Mouse (Mus musculus): ENCODE data around the gene Slc39a1.

GRCm38 (mm10) chr3:90258521-90258920, 10.5 kb downstream of the Slc39a1 start:
- TF ChIP-seq CTCF (IDR thresholded peaks at IDR 0.05) (no peak), POLR2A (IDR thresholded peaks at IDR 0.05; ENCODE audit: insufficient read depth, low read depth, low read length) (no peak), EP300 (IDR thresholded peaks at IDR 0.05; ENCODE audit: insufficient read depth, low read depth, low read length) (no peak)
